In the genomic region with DNA sequence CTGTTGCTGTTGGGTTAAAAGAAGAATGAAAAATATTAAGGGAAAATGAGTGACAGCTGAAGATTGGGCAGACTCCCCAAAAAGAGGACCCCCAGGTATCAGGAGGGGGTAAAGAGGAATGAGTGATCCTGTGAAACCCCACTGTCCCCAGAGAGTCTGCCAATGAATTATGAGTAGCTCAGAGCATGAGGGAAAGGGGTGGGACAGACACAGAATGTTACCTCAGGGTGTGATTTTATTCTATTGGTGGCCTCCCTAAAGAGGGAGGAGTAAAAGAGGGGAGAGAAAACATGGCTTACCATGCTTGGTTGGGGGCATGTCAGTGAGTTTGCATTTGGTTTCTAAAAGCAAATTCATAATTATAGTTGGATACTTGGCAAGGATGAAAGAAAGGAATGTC, we compare ENCODE assay signal across 25 mouse cellular contexts. TPM values are rescaled to one million over a fixed set of nuclear protein-coding genes. Genes with fewer than 3 reads are reported as not detected.
A peak's percentile ranks its signal among the peaks of the same experiment; 100 is the strongest.
DNase-seq lines count a peak whose midpoint lies in the region; ATAC-seq and TF ChIP-seq lines count a peak whose summit lies in the region.
"Had no signal": no experiment of that assay in that cellular context is flagged by ENCODE, and none has a peak within 500 bp of the region (broad histone marks: within the 10 kb centered on the region; RNA-seq: fewer than 3 reads in every experiment).

No protein-coding gene starts in this region.

- no peak overlapping the region for H3K27ac ChIP-seq in lung, embryonic 14.5 days (ENCODE audit: low read depth)
- H3K27ac ChIP-seq in liver, embryonic 13.5 days, result peak overlapping the region; percentile 96
- no peak overlapping the region for H3K27ac ChIP-seq in hindbrain, embryonic 10.5 days
- H3K27ac ChIP-seq: embryonic facial prominence, embryonic 13.5 days; macrophage; neural tube, embryonic 15.5 days; stomach, embryonic 15.5 days had no signal

- H3K4me2 ChIP-seq in lung, embryonic 14.5 days, result 0 out of 2 replicates have a peak overlapping the region, but pooled peaks have one; percentile 18
- peak overlapping the region; percentile 92 for H3K4me2 ChIP-seq in liver, embryonic 13.5 days
- H3K4me2 ChIP-seq: embryonic facial prominence, embryonic 13.5 days; midbrain, embryonic 11.5 days; neural tube, embryonic 15.5 days; stomach, embryonic 15.5 days had no signal

- peak overlapping the region; percentile 8; the same call in 1 of the 2 replicates for H3K4me3 ChIP-seq in lung, embryonic 14.5 days (ENCODE audit: low read depth, low read length)
- peak overlapping the region; percentile 79 for H3K4me3 ChIP-seq in liver, embryonic 13.5 days (replicated peaks)
- no peak overlapping the region for H3K4me3 ChIP-seq in hindbrain, embryonic 10.5 days
- H3K4me3 ChIP-seq: embryonic facial prominence, embryonic 13.5 days; left cerebral cortex, adult 2 months; neural tube, embryonic 15.5 days; stomach, embryonic 15.5 days had no signal

- ATAC-seq in lung, embryonic 14.5 days (ENCODE audit: insufficient read depth), result no peak
- peak; percentile 49 for ATAC-seq in erythroblast, adult 5-6 weeks (replicated peaks; ENCODE audit: low FRiP score, poor library complexity, severe bottlenecking)
- ATAC-seq in liver, embryonic 13.5 days (ENCODE audit: low read depth), result peak; percentile 61
- ATAC-seq in CD4-positive, CD25-positive, alpha-beta regulatory T cell, adult 4 months, result no peak
- ATAC-seq: forebrain, embryonic 16.5 days; intestine, postnatal 0 days had no signal

- H3K9ac ChIP-seq in lung, embryonic 14.5 days, result no peak overlapping the region
- H3K9ac ChIP-seq in liver, embryonic 13.5 days, result peak overlapping the region; percentile 95
- H3K9ac ChIP-seq: embryonic facial prominence, embryonic 13.5 days; neural tube, embryonic 15.5 days; stomach, embryonic 15.5 days had no signal

- no peaks in the 10 kb centered on the region for H3K27me3 ChIP-seq in lung, embryonic 14.5 days (ENCODE audit: insufficient read depth, low read length)
- H3K27me3 ChIP-seq in liver, embryonic 13.5 days, result no peaks in the 10 kb centered on the region
- no peaks in the 10 kb centered on the region for H3K27me3 ChIP-seq in hindbrain, embryonic 10.5 days (ENCODE audit: insufficient read depth, poor library complexity, severe bottlenecking)
- H3K27me3 ChIP-seq: neural tube, embryonic 15.5 days; stomach, embryonic 15.5 days had no signal

- no peak for TF ChIP-seq CTCF in lung, embryonic 14.5 days (IDR thresholded peaks at IDR 0.05; ENCODE audit: low read depth)

- DNase-seq in lung, embryonic 14.5 days, result no peak
- DNase-seq in lung, postnatal 14 days, result no peak
- DNase-seq in liver, embryonic 13.5 days, result peak; percentile 49
- DNase-seq in thymus, postnatal 10 days (ENCODE audit: low spot score in 2 of 2), result no peak
- DNase-seq in hindbrain, embryonic 10.5 days (ENCODE audit: low spot score), result no peak
- DNase-seq: adrenal gland, postnatal 25 days; cerebellum, adult 18-20 months; cerebellum, postnatal 36 days; embryo, embryonic 11 days; gastrocnemius, postnatal 10 days; kidney, postnatal 36 days; layer of hippocampus, adult 9-11 months; right cerebral cortex, adult 18-20 months; right cerebral cortex, postnatal 4 days; thymus, postnatal 36 days had no signal

- H3K4me1 ChIP-seq in lung, embryonic 14.5 days (ENCODE audit: insufficient read depth), result no peaks in the 10 kb centered on the region
- H3K4me1 ChIP-seq in liver, embryonic 13.5 days (replicated peaks), result peaks cover 75% of the 10 kb centered on the region
- peaks cover 30% of the 10 kb centered on the region; the same call in 1 of the 2 replicates for H3K4me1 ChIP-seq in hindbrain, embryonic 10.5 days (replicated peaks)
- H3K4me1 ChIP-seq: stomach, embryonic 15.5 days had no signal

- no peaks in the 10 kb centered on the region for H3K36me3 ChIP-seq in lung, embryonic 14.5 days (ENCODE audit: insufficient read depth)
- peaks cover 39% of the 10 kb centered on the region for H3K36me3 ChIP-seq in liver, embryonic 13.5 days
- H3K36me3 ChIP-seq in hindbrain, embryonic 10.5 days, result peaks cover 7% of the 10 kb centered on the region; the same call in 1 of the 2 replicates
- H3K36me3 ChIP-seq: embryonic facial prominence, embryonic 13.5 days; stomach, embryonic 15.5 days had no signal

- H3K9me3 ChIP-seq in lung, embryonic 14.5 days (ENCODE audit: low read depth, low read length), result no peaks in the 10 kb centered on the region
- no peaks in the 10 kb centered on the region for H3K9me3 ChIP-seq in liver, embryonic 13.5 days (replicated peaks)
- H3K9me3 ChIP-seq in hindbrain, embryonic 10.5 days, result no peaks in the 10 kb centered on the region
- H3K9me3 ChIP-seq: embryonic facial prominence, embryonic 13.5 days; neural tube, embryonic 15.5 days; stomach, embryonic 15.5 days had no signal

RNA-seq across cellular contexts. Expression of gene Add2, which starts 50.8 kb away (rescaled TPM):
- polyA plus RNA-seq in lung, embryonic 14.5 days (2014; fragmentation: Nextera tagmentation; extraction: Ambion mirVana), result 1.6 and 2.2 TPM in 2 replicates
- 126 and 151 TPM in 2 replicates for total RNA-seq in erythroblast, adult 5-6 weeks (2015; ENCODE audit: low replicate concordance)
- total RNA-seq in erythroblast, adult 5-6 weeks (2017; ENCODE audit: low replicate concordance), result 256 and 310 TPM in 2 replicates
- 93.3 and 96.2 TPM in 2 replicates for polyA plus RNA-seq in liver, embryonic 13.5 days (2015; fragmentation: Nextera tagmentation; extraction: Ambion mirVana)
- not detected for polyA plus RNA-seq in CD4-positive, CD25-positive, alpha-beta regulatory T cell, adult 4 months (2017; shearing (Covaris generic))
- polyA plus RNA-seq in hindbrain, embryonic 10.5 days (2016; fragmentation: Nextera tagmentation; extraction: Ambion mirVana), result 43.6 and 84.1 TPM in 2 replicates
- polyA plus RNA-seq: macrophage had no signal

Comparison
In these comparisons a context has a peak if more than half of its experiments do, and no peak if none do; other contexts are left out.
1. ATAC-seq: peak in erythroblast, adult 5-6 weeks (single experiment) and liver, embryonic 13.5 days (single experiment); none in lung, embryonic 14.5 days (single experiment) and CD4-positive, CD25-positive, alpha-beta regulatory T cell, adult 4 months (single experiment).
2. RNA of gene Add2, which starts 50.8 kb away (polyA plus RNA-seq): 93.3 to 96.2 TPM in liver, embryonic 13.5 days and 43.6 to 84.1 TPM in hindbrain, embryonic 10.5 days; 1.6 to 2.2 TPM in lung, embryonic 14.5 days and not detected in CD4-positive, CD25-positive, alpha-beta regulatory T cell, adult 4 months; every median in the first group is over 10 times any median in the second.